Mouse (Mus musculus): Measurements from ENCODE around the gene Cpox. TPM values are rescaled to one million over a fixed set of nuclear protein-coding genes. Genes with fewer than 3 reads are reported as not detected.

Gene Cpox
- polyA plus RNA-seq, 1 experiment from 2014 or later = 10.6 TPM

- H3K4me1 ChIP-seq (replicated peaks) = peaks cover 9% of the 10 kb centered on the region
- H3K27ac ChIP-seq = no peak overlapping the region
- H3K4me2 ChIP-seq (replicated peaks) = peak overlapping the region; percentile 86
- ATAC-seq = no peak
- peaks cover 29% of the 10 kb centered on the region for H3K36me3 ChIP-seq
- WGBS = 72% methylated on average over 8 of the region's 8 CpGs
- H3K9ac ChIP-seq (replicated peaks) = no peak overlapping the region
- peak overlapping the region; percentile 88 for H3K4me3 ChIP-seq (replicated peaks)
- H3K27me3 ChIP-seq = no peaks in the 10 kb centered on the region; the same call in 1 of the 2 replicates
- no peaks in the 10 kb centered on the region for H3K9me3 ChIP-seq
Measured at GRCm38 (mm10) chr16:58671212-58671985, 1.3 kb downstream of the Cpox start.

GRCm38 (mm10) chr16:58672396-58672795, 2.3 kb downstream of the Cpox start:
- 92% methylated on average over 13 of the region's 13 CpGs for WGBS
- Histone ChIP-seq H3K4me2 (replicated peaks) (no peak overlapping the region), H3K27me3 (no peaks in the 10 kb centered on the region; the same call in 1 of the 2 replicates), H3K9ac (replicated peaks) (no peak overlapping the region), H3K4me1 (replicated peaks) (peaks cover 9% of the 10 kb centered on the region), H3K9me3 (no peaks in the 10 kb centered on the region), H3K27ac (no peak overlapping the region), H3K4me3 (replicated peaks) (no peak overlapping the region), H3K36me3 (peaks cover 32% of the 10 kb centered on the region)
- ATAC-seq = no peak

GRCm38 (mm10) chr16:58673811-58674410, 3.8 kb downstream of the Cpox start:
- Histone ChIP-seq H3K36me3 (peaks cover 39% of the 10 kb centered on the region), H3K27ac (no peak overlapping the region), H3K27me3 (no peaks in the 10 kb centered on the region; the same call in 1 of the 2 replicates), H3K4me2 (replicated peaks) (no peak overlapping the region), H3K9ac (replicated peaks) (no peak overlapping the region), H3K9me3 (no peaks in the 10 kb centered on the region), H3K4me3 (replicated peaks) (no peak overlapping the region), H3K4me1 (replicated peaks) (peaks cover 9% of the 10 kb centered on the region)
- WGBS = 93% methylated on average over 15 of the region's 15 CpGs
- no peak for ATAC-seq

GRCm38 (mm10) chr16:58675256-58675655, 5.2 kb downstream of the Cpox start:
- no peaks in the 10 kb centered on the region for H3K9me3 ChIP-seq
- H3K4me2 ChIP-seq (replicated peaks) = no peak overlapping the region
- no peak overlapping the region for H3K9ac ChIP-seq (replicated peaks)
- peaks cover 39% of the 10 kb centered on the region for H3K36me3 ChIP-seq
- no peak overlapping the region for H3K4me3 ChIP-seq (replicated peaks)
- ATAC-seq = no peak
- 94% methylated on average over 13 of the region's 13 CpGs for WGBS
- H3K27ac ChIP-seq = no peak overlapping the region
- H3K4me1 ChIP-seq (replicated peaks) = peaks cover 9% of the 10 kb centered on the region
- H3K27me3 ChIP-seq = no peaks in the 10 kb centered on the region

- WGBS = 89% methylated on average over 7 of the region's 7 CpGs
Measured at GRCm38 (mm10) chr16:58676156-58676555, 6.1 kb downstream of the Cpox start.

GRCm38 (mm10) chr16:58676633-58677032, 6.5 kb downstream of the Cpox start:
- ATAC-seq = no peak
- Histone ChIP-seq H3K4me3 (replicated peaks) (no peak overlapping the region), H3K9ac (replicated peaks) (no peak overlapping the region), H3K36me3 (peaks cover 44% of the 10 kb centered on the region), H3K9me3 (no peaks in the 10 kb centered on the region), H3K27ac (no peak overlapping the region), H3K4me1 (replicated peaks) (peaks cover under 1% of the 10 kb centered on the region; the same call in 1 of the 2 replicates), H3K4me2 (replicated peaks) (no peak overlapping the region), H3K27me3 (no peaks in the 10 kb centered on the region)
- WGBS = 94% methylated on average over 3 of the region's 3 CpGs

More at GRCm38 (mm10) chr16:58676156-58676555, 6.1 kb downstream of the Cpox start:
- Histone ChIP-seq H3K9me3 (no peaks in the 10 kb centered on the region), H3K27me3 (no peaks in the 10 kb centered on the region), H3K36me3 (peaks cover 44% of the 10 kb centered on the region), H3K4me1 (replicated peaks) (peaks cover 5% of the 10 kb centered on the region), H3K27ac (no peak overlapping the region), H3K4me3 (replicated peaks) (no peak overlapping the region), H3K9ac (replicated peaks) (no peak overlapping the region), H3K4me2 (replicated peaks) (no peak overlapping the region)
- ATAC-seq = no peak

GRCm38 (mm10) chr16:58677491-58677890, 7.4 kb downstream of the Cpox start:
- H3K9ac ChIP-seq (replicated peaks) = no peak overlapping the region
- no peaks in the 10 kb centered on the region for H3K9me3 ChIP-seq
- H3K4me2 ChIP-seq (replicated peaks) = no peak overlapping the region
- ATAC-seq = no peak
- H3K4me3 ChIP-seq (replicated peaks) = no peak overlapping the region
- H3K36me3 ChIP-seq = peaks cover 44% of the 10 kb centered on the region
- H3K4me1 ChIP-seq (replicated peaks) = no peaks in the 10 kb centered on the region
- no peak overlapping the region for H3K27ac ChIP-seq
- 83% methylated on average over 5 of the region's 5 CpGs for WGBS
- no peaks in the 10 kb centered on the region for H3K27me3 ChIP-seq

GRCm38 (mm10) chr16:58678660-58679059, 8.6 kb downstream of the Cpox start:
- Histone ChIP-seq H3K27ac (no peak overlapping the region), H3K36me3 (peaks cover 36% of the 10 kb centered on the region), H3K4me2 (replicated peaks) (no peak overlapping the region), H3K4me3 (replicated peaks) (no peak overlapping the region), H3K4me1 (replicated peaks) (no peaks in the 10 kb centered on the region), H3K27me3 (no peaks in the 10 kb centered on the region), H3K9ac (replicated peaks) (no peak overlapping the region), H3K9me3 (no peaks in the 10 kb centered on the region)
- no peak for ATAC-seq
- WGBS = 83% methylated on average over 7 of the region's 7 CpGs

- no peak overlapping the region for H3K27ac ChIP-seq
- no peak overlapping the region for H3K4me2 ChIP-seq (replicated peaks)
- no peak overlapping the region for H3K4me3 ChIP-seq (replicated peaks)
- ATAC-seq = no peak
- H3K4me1 ChIP-seq (replicated peaks) = no peaks in the 10 kb centered on the region
- H3K27me3 ChIP-seq = no peaks in the 10 kb centered on the region
- no peaks in the 10 kb centered on the region for H3K9me3 ChIP-seq
- WGBS = 90% methylated on average over 6 of the region's 6 CpGs
- H3K36me3 ChIP-seq = peaks cover 16% of the 10 kb centered on the region
- H3K9ac ChIP-seq (replicated peaks) = no peak overlapping the region
Measured at GRCm38 (mm10) chr16:58682046-58682445, 12.0 kb downstream of the Cpox start.

- no peaks in the 10 kb centered on the region for H3K9me3 ChIP-seq
- no peak overlapping the region for H3K4me3 ChIP-seq (replicated peaks)
- H3K4me2 ChIP-seq (replicated peaks) = no peak overlapping the region
- peaks cover 9% of the 10 kb centered on the region for H3K36me3 ChIP-seq
- WGBS = 85% methylated on average over 7 of the region's 7 CpGs
- no peak for ATAC-seq
- H3K27me3 ChIP-seq = no peaks in the 10 kb centered on the region
- no peak overlapping the region for H3K9ac ChIP-seq (replicated peaks)
- H3K4me1 ChIP-seq (replicated peaks) = no peaks in the 10 kb centered on the region
- H3K27ac ChIP-seq = no peak overlapping the region
Measured at GRCm38 (mm10) chr16:58682870-58683269, 12.8 kb downstream of the Cpox start.

- Histone ChIP-seq H3K9ac (replicated peaks) (no peak overlapping the region), H3K27me3 (no peaks in the 10 kb centered on the region), H3K4me1 (replicated peaks) (no peaks in the 10 kb centered on the region), H3K9me3 (no peaks in the 10 kb centered on the region), H3K4me2 (replicated peaks) (no peak overlapping the region), H3K36me3 (peaks cover 6% of the 10 kb centered on the region), H3K4me3 (replicated peaks) (no peak overlapping the region), H3K27ac (no peak overlapping the region)
- WGBS = 92% methylated on average over 4 of the region's 4 CpGs
- ATAC-seq = no peak
Measured at GRCm38 (mm10) chr16:58683911-58684310, 13.8 kb downstream of the Cpox start.

GRCm38 (mm10) chr16:58684537-58684936, 14.4 kb downstream of the Cpox start:
- no peaks in the 10 kb centered on the region for H3K27me3 ChIP-seq
- no peaks in the 10 kb centered on the region for H3K9me3 ChIP-seq
- H3K9ac ChIP-seq (replicated peaks) = no peak overlapping the region
- no peak overlapping the region for H3K27ac ChIP-seq
- H3K4me2 ChIP-seq (replicated peaks) = no peak overlapping the region
- H3K4me3 ChIP-seq (replicated peaks) = no peak overlapping the region
- no peak for ATAC-seq
- H3K36me3 ChIP-seq = peaks cover 6% of the 10 kb centered on the region
- H3K4me1 ChIP-seq (replicated peaks) = no peaks in the 10 kb centered on the region

Data from midbrain, embryonic 13.5 days (tissue).